Mouse (Mus musculus) telencephalon, adult 2 months (tissue): ENCODE measurements around the gene Bag3.

ENCODE experiments used
- DNase-seq: peaks from one replicate; pipeline ENCODE4 v3.0.0-alpha.2; 2011; ENCODE audit warnings: low read depth, low spot score

The Bag3 gene

GRCm38 (mm10) chr7:128537676-128538075 is 14.3 kb downstream of the Bag3 start:
- no peak for DNase-seq

GRCm38 (mm10) chr7:128538196-128538595 is 14.8 kb downstream of the Bag3 start:
- DNase-seq: no peak

GRCm38 (mm10) chr7:128538769-128539168 is 15.4 kb downstream of the Bag3 start:
- DNase-seq: no peak

GRCm38 (mm10) chr7:128540111-128540510 is 16.7 kb downstream of the Bag3 start:
- no peak for DNase-seq

GRCm38 (mm10) chr7:128540734-128541133 is 17.3 kb downstream of the Bag3 start:
- DNase-seq: no peak

- no peak for DNase-seq
Observed at GRCm38 (mm10) chr7:128541186-128541585, 17.8 kb downstream of the Bag3 start.

GRCm38 (mm10) chr7:128541771-128542170 is 18.4 kb downstream of the Bag3 start:
- no peak for DNase-seq

- no peak for DNase-seq
Observed at GRCm38 (mm10) chr7:128542488-128542887, 19.1 kb downstream of the Bag3 start.

GRCm38 (mm10) chr7:128543148-128543855 is 19.9 kb downstream of the Bag3 start:
- DNase-seq: no peak

GRCm38 (mm10) chr7:128543961-128544360 is 20.5 kb downstream of the Bag3 start:
- no peak for DNase-seq

- no peak for DNase-seq
Observed at GRCm38 (mm10) chr7:128544566-128545262, 21.3 kb downstream of the Bag3 start.

GRCm38 (mm10) chr7:128546031-128546430 is 22.6 kb downstream of the Bag3 start:
- DNase-seq: no peak

GRCm38 (mm10) chr7:128549137-128549536 is 25.7 kb downstream of the Bag3 start:
- no peak for DNase-seq

- DNase-seq: no peak
Observed at GRCm38 (mm10) chr7:128550328-128551086, 27.1 kb downstream of the Bag3 start.

GRCm38 (mm10) chr7:128551087-128551457 is 27.7 kb downstream of the Bag3 start:
- DNase-seq: no peak

- DNase-seq: no peak
Observed at GRCm38 (mm10) chr7:128553105-128553705, 29.8 kb downstream of the Bag3 start.

GRCm38 (mm10) chr7:128554502-128554901 is 31.1 kb downstream of the Bag3 start:
- peak; percentile 54 for DNase-seq

GRCm38 (mm10) chr7:128555141-128555750 is 31.8 kb downstream of the Bag3 start:
- no peak for DNase-seq

GRCm38 (mm10) chr7:128556923-128557430 is 33.6 kb downstream of the Bag3 start:
- no peak for DNase-seq

- no peak for DNase-seq
Observed at GRCm38 (mm10) chr7:128563373-128563772, 40.0 kb downstream of the Bag3 start.

GRCm38 (mm10) chr7:128566311-128566710 is 42.9 kb downstream of the Bag3 start:
- no peak for DNase-seq
